Mouse (Mus musculus) C3H10T1/2 (cell line): Measurements from ENCODE around the gene Sfrp5. TPM values are rescaled to one million over a fixed set of nuclear protein-coding genes. Genes with fewer than 3 reads are reported as not detected.

Experiments used
- polyA plus RNA-seq, 2 experiments: library from polyadenylated mRNA; unstranded; fragments of >200 nt; fragmentation: generic; extraction: Trizol; gene quantifications; one replicate each; pipeline ENCODE4 v1.2.1; 2012; ENCODE audit warnings: missing spikeins in 2 of 2

Gene Sfrp5
- polyA plus RNA-seq: under 1 TPM in 1 of 2 experiments, not detected in 1; 0.05 TPM

DNA sequence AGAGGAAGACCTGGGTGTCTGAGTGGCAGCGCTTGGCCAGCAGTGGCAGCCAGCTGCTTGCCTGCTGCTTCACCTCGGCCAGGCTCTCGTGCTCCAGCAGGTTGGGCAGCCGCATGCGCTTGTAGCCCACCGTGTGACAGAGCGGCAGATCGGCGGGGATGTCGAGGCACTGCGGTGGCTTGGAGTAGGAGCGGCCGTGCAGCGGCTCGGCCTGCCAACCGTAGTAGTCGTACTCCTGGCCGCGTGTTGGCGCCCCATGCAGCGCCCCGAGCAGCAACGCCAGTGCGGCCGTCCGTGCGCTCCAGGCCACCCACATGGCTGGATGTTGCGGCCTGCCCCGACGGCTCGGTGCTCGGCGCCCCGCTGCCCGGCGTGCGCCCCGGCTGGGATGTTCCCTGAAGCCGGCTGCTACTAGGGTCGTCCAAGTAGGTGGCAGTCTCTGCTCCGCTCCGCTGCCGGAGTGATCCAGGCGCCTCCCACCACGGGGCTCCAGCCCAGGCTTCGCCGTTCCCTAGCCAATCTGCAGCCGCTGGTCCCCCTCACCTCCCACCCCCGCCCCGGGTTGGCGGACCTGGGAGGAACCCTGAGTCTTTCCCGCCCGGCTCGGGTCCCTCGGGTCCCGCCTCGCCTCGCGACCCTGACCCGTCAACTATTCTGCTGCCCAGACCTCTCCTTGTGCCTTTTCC lies at the start of gene Sfrp5:
Gene Sfrp5, minus strand, starts transcription at position 557 of the 686 bp plus-strand sequence.

DNA sequence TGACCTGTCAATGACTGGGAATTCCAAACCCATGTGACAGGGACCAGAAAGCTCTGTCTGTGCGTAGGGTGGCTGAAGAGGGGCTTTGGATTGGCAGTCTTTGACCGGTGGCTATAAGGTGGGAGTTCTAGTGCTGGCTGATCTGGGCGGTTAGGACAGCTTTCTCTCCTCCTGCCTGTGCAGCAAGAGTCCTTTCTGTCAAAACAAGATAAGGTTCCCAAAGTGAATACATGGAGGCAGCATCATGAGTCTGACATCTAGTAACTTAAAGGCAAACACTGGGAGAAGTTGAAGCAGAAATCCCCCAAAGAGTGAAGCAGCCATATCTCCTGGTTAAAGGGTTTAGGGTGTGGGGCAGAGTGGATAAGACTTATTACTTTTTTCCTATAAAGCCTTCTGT lies 45.5 kb upstream of the Sfrp5 start, which contains the start of gene Golga7b:
Gene Golga7b, plus strand, starts transcription at position 56 of the 400 bp plus-strand sequence.

DNA sequence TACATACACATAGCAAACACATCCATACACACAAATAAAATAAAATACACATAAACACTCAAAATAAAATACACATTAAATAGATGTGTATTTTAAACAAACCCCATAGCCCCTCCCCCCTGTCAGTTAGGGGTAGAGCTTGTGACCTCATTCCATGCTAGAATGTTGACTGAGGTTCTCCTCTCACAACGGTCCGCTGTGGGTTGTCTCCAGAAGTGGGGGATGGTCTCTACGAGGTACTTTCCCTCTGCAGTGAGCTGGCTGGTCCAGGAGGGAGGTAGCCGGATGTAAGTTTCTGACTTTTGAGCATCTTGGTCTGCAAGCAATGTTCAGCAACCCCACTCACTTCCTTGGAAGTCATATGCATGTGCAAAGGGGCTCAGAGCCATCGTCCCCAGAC lies 38.3 kb downstream of the Sfrp5 start, which contains the start of gene Zfyve27:
Gene Zfyve27, plus strand, starts transcription at position 188 of the 400 bp plus-strand sequence.

Other genes with a start within 250 kb of the Sfrp5 start
- 10 to 100 TPM; 24.7 to 41.5 TPM for gene Mms19, start 221.1 kb downstream of the Sfrp5 start, polyA plus RNA-seq
- gene Ubtd1, start 220.5 kb downstream of the Sfrp5 start, polyA plus RNA-seq: 10 to 100 TPM; 51.9 to 95.9 TPM
- under 1 TPM; 0.08 to 0.25 TPM for gene Ankrd2, start 166.3 kb downstream of the Sfrp5 start, polyA plus RNA-seq
- gene Hoga1, start 156.6 kb downstream of the Sfrp5 start, polyA plus RNA-seq: 1 to 10 TPM in 1 of 2 experiments, under 1 TPM in 1; 0.44 to 3.4 TPM
- under 1 TPM; 0.02 to 0.35 TPM for gene 4933411K16Rik, start 150.0 kb downstream of the Sfrp5 start, polyA plus RNA-seq
- gene Morn4, start 115.9 kb downstream of the Sfrp5 start, polyA plus RNA-seq: 10 to 100 TPM; 17.0 to 38.3 TPM
- gene Pi4k2a, start 111.8 kb downstream of the Sfrp5 start, polyA plus RNA-seq: 10 to 100 TPM; 12.0 to 26.5 TPM
- gene Avpi1, start 73.2 kb downstream of the Sfrp5 start, polyA plus RNA-seq: 100 to 1,000 TPM in 1 of 2 experiments, 10 to 100 TPM in 1; 94.1 to 242 TPM
- 100 to 1,000 TPM in 1 of 2 experiments, 10 to 100 TPM in 1; 28.1 to 111 TPM for gene Marveld1, start 54.9 kb downstream of the Sfrp5 start, polyA plus RNA-seq
- 10 to 100 TPM in 1 of 2 experiments, 1 to 10 TPM in 1; 5.6 to 20.4 TPM for gene Zfyve27, start 38.3 kb downstream of the Sfrp5 start, polyA plus RNA-seq
- gene Golga7b, start 45.3 kb upstream of the Sfrp5 start, polyA plus RNA-seq: under 1 TPM; 0.06 to 0.12 TPM
- not detected for gene Crtac1, start 229.5 kb upstream of the Sfrp5 start, polyA plus RNA-seq